Mouse (Mus musculus) c-Kit-negative CD71-positive TER-119-positive erythroid progenitor cells, embryonic 14.5 days (primary cell): Measurements from ENCODE around the gene Smarcal1.

Experiments
- DNase-seq: peaks from one replicate; pipeline ENCODE4 v3.0.0-alpha.2; 2013; ENCODE audit warnings: low read depth, low spot score

The Smarcal1 gene

GRCm38 (mm10) chr1:72588763-72589162 lies 5.7 kb downstream of the Smarcal1 start:
- no peak for DNase-seq

GRCm38 (mm10) chr1:72590636-72591035 lies 7.6 kb downstream of the Smarcal1 start:
- DNase-seq, result no peak

- DNase-seq, result no peak
These were observed 9.3 kb downstream of the Smarcal1 start for GRCm38 (mm10) chr1:72592350-72592749.

- DNase-seq, result no peak
These were observed 10.4 kb downstream of the Smarcal1 start for GRCm38 (mm10) chr1:72593340-72593951.

- no peak for DNase-seq
These were observed 12.6 kb downstream of the Smarcal1 start for GRCm38 (mm10) chr1:72595686-72596085.

GRCm38 (mm10) chr1:72596231-72596630 lies 13.2 kb downstream of the Smarcal1 start:
- no peak for DNase-seq

GRCm38 (mm10) chr1:72599146-72600101 lies 16.4 kb downstream of the Smarcal1 start:
- no peak for DNase-seq

GRCm38 (mm10) chr1:72600778-72601177 lies 17.7 kb downstream of the Smarcal1 start:
- no peak for DNase-seq

GRCm38 (mm10) chr1:72601233-72601632 lies 18.2 kb downstream of the Smarcal1 start:
- no peak for DNase-seq

GRCm38 (mm10) chr1:72602186-72602585 lies 19.1 kb downstream of the Smarcal1 start:
- no peak for DNase-seq

- DNase-seq, result no peak
These were observed 19.8 kb downstream of the Smarcal1 start for GRCm38 (mm10) chr1:72602803-72603202.

GRCm38 (mm10) chr1:72606186-72606673 lies 23.2 kb downstream of the Smarcal1 start:
- no peak for DNase-seq

GRCm38 (mm10) chr1:72609129-72609528 lies 26.1 kb downstream of the Smarcal1 start:
- no peak for DNase-seq

GRCm38 (mm10) chr1:72609887-72610877 lies 27.1 kb downstream of the Smarcal1 start:
- DNase-seq, result no peak

GRCm38 (mm10) chr1:72612172-72612571 lies 29.1 kb downstream of the Smarcal1 start:
- no peak for DNase-seq

- no peak for DNase-seq
These were observed 52.2 kb downstream of the Smarcal1 start for GRCm38 (mm10) chr1:72635221-72635620.

- DNase-seq, result no peak
These were observed 57.8 kb downstream of the Smarcal1 start for GRCm38 (mm10) chr1:72640658-72641410.

GRCm38 (mm10) chr1:72673070-72673469 lies 90.0 kb downstream of the Smarcal1 start:
- no peak for DNase-seq
